Mouse (Mus musculus): ENCODE measurements at regions not wholly inside any gene's neighbourhood (a gene's known extent, or its start where the extent isn't known, plus 50 kb on each side); places are given as distances from the start of the nearest gene placed in this dataset.

DNA sequence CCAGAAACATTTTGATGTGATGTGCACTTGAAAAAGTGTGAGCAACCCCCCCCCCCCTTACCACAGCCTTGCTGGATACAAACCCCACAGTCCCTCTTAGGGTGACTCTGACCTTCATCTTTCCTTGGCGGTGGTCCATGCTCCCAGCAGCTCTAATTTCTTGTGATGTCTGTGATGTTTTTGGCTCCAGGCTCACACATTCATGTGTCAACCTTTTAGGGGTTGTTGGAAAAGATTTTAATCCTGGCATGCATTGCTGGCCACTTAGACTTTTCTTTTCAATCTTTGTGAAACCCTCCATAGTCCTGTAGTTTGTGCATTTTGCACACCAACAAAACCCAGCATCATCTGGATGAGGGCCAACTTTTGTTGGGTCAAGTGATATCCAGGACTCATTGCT is 134.9 kb upstream of the Igfbp3 start:
- DNase-seq (ENCODE audit: low spot score), result no peak

DNA sequence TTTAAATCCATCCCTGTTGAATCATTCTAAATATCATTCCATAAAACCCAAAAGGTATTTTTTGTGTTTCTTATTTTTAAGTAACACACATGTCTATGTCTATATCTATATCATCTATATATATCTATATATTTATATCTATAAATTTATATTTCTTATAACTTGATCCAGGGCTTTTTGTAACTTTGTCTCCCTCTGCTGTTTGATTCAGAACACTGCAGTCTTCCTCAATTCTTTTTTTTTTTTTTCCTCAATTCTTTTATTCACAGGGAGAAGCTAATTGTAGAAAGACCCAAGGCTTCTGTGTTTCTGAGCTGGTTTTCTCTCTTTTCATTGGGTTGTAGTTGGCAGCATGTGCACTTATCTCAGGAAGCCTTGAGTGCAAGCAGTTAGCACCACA is 124.1 kb upstream of the Igfbp3 start:
- no peak for DNase-seq (ENCODE audit: low spot score)

DNA sequence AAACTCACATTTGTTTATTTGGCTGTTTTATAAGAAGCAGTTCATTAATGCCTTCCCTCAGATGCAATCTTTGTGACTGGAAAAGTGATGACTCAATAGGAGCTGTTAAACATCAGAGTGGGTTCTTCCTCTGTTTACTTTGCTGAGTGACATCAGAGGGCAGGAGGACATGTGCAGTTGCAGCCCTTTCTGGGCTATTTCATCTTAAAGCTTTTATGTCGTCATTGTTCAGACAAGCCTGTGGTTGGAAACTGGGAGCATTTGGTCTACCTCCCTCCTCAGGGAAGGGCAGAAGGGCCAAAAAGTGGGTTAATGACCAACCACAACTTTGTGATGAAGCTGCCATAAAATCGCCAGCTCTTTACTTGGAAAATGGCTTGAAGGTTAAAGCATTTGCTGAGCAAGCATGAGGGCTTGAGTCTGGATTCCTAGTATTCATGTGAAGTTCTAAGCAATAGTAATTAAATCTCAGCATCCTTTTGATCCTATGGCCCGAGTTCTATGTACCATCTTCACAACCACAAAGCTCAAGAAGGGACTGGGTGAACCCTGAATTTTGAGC is 103.8 kb upstream of the Igfbp3 start:
- no peak for DNase-seq (ENCODE audit: low spot score)

DNA sequence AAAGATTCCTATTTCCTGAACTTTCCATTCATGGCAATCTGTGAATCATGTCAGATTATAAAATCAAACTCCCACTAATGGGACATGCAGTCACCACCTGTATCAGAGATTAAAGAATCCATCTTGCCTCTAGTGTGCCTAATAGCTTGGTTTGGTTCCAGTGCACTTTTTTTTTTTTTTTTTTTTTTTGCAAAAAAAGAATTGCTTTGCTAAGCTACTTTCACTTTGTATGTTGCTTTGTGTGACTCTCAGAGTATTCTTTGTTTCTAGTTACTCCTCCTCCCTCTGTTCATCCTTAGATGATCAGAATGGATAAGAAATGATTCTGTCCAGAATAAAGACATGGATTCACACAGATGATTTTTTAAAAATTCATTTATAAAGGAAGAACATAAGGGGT is 82.5 kb upstream of the Igfbp3 start:
- DNase-seq (ENCODE audit: low spot score), result no peak

DNA sequence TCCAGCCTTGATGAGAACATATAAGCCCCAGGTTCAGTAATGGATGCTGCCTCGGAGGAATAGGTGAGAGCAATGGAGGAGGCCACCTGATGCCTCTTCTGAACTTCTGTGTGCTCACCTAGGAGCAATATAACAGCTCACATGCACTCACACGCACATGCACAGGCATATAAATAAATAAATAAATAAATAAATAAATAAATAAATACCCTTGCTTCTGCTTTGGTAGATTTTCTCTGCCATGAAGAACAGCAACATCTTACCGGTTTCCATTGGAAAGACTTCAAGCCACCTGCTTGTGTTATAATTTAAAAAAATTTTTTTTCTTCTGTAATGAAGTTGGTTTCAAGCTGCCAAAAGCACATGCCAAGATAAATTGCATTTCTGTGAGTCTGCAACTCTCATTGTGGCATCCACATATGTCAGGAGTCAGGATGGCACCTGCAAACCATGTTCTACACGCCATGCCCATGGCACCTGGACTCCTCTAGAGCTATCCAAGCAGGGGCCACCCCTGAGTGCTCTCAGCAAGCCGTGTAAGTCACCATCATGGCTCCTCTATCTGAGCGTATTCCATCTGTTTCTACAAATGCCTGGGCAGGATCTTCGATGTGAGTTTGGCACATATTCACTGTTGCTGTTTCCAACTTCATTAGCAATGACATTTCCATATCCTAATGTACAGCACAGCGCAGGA is 75.7 kb upstream of the Igfbp3 start:
- peak; percentile 8 for DNase-seq (ENCODE audit: low spot score)

DNA sequence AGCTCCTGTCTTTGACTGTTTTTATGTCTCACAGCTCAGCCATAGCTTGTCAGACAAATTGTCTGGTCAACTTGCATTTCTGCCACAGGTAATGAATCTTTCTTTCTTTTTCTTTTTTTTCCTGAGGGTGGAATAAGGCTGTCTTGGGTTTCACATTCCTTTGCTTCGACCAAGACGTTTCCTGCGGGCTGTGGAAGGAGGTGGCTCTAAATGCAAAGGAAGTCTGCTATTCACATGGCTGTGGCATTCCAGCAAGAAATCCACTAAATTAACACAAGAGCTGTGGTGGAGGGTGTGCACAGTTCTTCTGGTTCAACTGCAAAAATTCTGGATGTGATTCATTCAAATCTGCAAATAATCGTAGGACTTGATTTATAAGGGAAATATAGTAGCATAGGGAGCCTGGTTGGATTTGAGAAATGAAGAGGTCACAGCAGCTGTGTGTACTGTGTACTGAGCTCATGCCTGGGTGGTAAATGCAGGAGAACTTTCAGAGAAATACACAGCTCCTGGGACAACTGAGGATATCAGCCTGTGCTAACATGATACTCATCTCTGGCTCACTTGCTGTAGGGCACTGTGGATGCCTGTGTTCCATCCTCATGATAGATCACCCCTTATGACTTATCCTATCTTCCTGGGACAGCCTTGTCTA is 71.2 kb upstream of the Igfbp3 start:
- DNase-seq (ENCODE audit: low spot score), result no peak

DNA sequence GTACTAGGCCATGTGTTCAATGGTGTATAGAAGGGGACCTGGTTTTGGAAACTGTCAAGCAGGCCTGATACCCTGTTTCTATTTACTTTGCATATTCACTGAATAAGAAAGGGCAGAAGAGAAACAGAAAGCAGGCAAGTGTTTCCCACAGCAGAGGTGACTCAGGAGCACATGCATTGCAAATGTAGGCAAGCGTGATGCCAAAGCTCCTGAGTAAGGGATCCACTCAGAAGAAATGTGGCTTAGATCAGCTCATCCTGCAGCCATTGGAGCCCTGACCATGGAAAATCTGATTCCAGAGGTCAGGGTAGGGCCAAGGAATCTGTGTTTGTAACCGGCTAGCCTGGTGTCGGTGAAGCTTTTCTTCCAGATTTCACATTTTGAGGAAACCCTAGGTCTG is 69.3 kb upstream of the Igfbp3 start:
- DNase-seq (ENCODE audit: low spot score), result no peak

DNA sequence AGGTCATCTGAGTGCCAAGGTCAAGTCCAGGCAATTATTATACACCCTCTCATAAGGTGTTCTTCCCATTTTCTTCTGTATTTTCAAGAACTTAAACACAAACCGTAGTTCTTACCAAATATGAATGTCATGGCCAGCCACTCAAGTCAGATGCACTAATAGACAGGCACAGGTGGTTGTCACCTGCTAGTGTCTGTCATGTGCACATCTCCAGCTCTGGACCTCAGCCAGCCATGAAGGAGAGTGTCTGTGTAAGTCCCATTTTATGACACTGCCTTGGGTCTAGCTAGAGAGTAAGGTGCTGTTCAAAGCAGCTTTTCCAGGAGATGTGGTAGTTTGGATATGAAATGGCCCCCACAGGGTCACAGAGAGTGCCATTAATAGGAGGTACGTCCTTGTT is 68.5 kb upstream of the Igfbp3 start:
- no peak for DNase-seq (ENCODE audit: low spot score)

DNA sequence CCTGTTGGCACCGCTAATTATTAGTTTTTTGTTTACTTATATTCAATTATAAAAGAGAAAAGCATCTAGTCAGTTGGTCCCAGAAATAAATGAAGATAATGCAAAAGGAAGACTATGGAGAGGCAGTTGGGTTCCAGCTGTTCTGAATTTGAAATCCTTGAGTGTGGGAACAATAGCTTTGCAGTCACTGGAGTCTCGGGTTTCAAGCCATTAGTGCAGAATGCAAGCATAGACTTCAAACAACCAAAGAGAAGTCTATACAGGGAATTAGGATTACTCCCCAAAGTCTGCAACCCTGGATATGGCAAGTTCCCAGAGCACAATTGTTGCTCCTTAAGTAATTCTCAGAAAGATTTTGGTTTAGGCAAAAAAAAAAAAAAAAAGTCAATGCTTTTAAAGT is 67.9 kb upstream of the Igfbp3 start:
- DNase-seq (ENCODE audit: low spot score), result no peak

DNA sequence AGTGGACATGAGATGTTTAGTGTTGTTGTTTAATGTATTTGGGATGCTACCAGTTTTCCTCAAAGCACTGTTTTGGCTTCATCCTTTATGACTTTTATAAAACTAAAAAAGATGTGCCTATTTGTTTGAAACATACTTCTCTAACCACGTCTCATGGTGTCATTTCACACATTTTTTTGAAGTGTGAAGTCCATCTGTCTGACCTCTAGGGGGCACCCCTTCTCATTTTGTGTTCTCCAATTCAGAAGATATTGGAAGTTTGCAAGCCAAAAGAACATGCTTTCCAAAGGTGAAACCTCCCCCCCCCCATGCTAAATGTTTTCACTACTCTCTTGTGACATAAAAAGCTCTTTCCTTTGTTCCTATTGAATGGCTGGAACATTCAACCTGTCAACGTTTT is 66.2 kb upstream of the Igfbp3 start:
- DNase-seq (ENCODE audit: low spot score), result no peak

DNA sequence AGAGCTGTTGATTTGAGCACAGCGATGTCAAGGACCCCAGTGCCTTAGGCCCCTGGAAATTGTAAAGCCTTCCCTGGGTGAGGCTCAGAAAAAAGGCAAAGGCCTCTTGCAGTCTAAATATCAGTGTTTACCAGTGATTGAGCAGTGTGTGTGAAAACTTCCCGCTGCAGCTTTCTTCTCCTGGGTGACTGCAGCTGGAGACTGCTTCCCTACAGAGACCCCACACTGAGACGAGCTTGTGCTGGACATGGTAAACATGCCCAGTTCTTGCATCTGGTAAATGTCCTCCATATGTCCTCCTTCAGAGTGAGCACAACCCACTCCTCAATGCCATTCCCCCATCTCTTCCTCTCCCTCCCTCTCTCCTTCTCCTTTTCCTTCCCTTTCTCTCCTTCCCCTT is 58.8 kb upstream of the Igfbp3 start:
- no peak for DNase-seq (ENCODE audit: low spot score)

DNA sequence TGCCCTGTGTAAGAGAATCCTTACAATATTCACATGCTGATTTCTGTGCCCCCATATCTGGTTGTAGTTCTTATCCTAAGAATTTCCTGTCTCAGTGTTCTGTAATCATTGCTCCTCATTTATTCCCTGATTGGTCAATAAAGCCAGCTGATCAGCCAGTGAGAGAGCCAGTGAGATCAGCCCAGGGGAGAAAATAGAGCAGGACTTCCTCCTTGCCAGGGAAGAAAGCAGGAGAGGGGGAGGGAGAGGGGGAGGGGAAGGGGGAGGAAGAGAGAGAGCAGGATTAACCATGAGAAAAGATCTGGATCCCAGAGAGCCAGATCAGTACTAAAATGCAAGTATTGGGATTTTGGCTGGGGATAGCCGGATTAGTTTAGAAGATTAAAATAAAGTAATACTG is 57.2 kb upstream of the Igfbp3 start:
- no peak for DNase-seq (ENCODE audit: low spot score)

DNA sequence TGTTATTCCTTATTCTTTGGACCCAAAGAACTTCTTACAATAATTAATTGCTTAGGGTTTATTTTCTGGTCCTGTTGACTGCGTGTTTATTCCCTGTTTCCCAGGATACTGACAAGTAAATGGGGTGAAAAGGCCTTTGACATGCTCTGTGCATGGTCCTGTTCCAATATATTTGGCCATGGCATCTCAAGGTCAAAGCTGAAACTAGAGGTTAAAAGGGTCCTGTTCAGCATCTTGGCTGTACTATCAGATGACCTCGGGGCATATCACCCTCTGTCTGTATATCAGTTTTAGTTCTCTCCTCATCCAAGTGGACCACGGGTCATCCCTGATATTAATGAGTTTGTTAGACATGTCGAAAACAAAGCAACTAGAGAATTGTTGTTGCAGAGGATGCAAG is 50.2 kb upstream of the Igfbp3 start:
- DNase-seq (ENCODE audit: low spot score), result no peak
